Mouse (Mus musculus) bone marrow macrophage, adult 2 months (primary cell): ENCODE data around the gene Pprc1.

Experiments
- CTCF ChIP-seq: IDR thresholded peaks from 2 replicates; pipeline ENCODE4 v1.5.1; 2012; ENCODE audit warnings: low read depth, mild to moderate bottlenecking, low read length, moderate library complexity
- POLR2A ChIP-seq: IDR thresholded peaks from 2 replicates; pipeline ENCODE4 v1.6.1; 2012; ENCODE audit warnings: mild to moderate bottlenecking, low read depth, low read length, borderline replicate concordance

GRCm38 (mm10) chr19:46028747-46029320 lies 15.9 kb upstream of the Pprc1 start:
- no peak for TF ChIP-seq CTCF
- no peak for TF ChIP-seq POLR2A
